Mouse (Mus musculus) hindbrain, embryonic 12.5 days (tissue): ENCODE measurements around the gene Col9a2. TPM values are rescaled to one million over a fixed set of nuclear protein-coding genes. Genes with fewer than 3 reads are reported as not detected.
"Not testable (repeated sequence)": the region's sequence is repeated elsewhere in the genome, so short reads cannot be mapped to it uniquely, and the experiment has no call there.

ENCODE experiments used
- ATAC-seq: fragments of 200-750 bp; cut with Nextera tagmentation; 2 replicates; pipeline ENCODE4 v1.8.0; 2017; ENCODE audit warnings: moderate TSS enrichment; ENCODE audit not compliant: low FRiP score
- H3K27ac ChIP-seq: fragments of 300-500 bp; sonication (generic); 2 replicates; pipeline ENCODE4 v1.5.1; 2016; ENCODE audit warnings: mild to moderate bottlenecking
- H3K27me3 ChIP-seq: fragments of 300-500 bp; sonication (generic); 2 replicates; pipeline ENCODE4 v1.6.1; 2016; ENCODE audit warnings: mild to moderate bottlenecking
- H3K36me3 ChIP-seq: fragments of 300-500 bp; sonication (generic); 2 replicates; pipeline ENCODE4 v1.6.1; 2016; ENCODE audit warnings: mild to moderate bottlenecking
- H3K4me1 ChIP-seq: fragments of 300-500 bp; sonication (generic); 2 replicates; pipeline ENCODE4 v1.6.1; 2016
- H3K4me2 ChIP-seq: fragments of 300-500 bp; sonication (generic); replicated peaks from 2 replicates; pipeline ENCODE4 v1.6.1; 2016; ENCODE audit warnings: mild to moderate bottlenecking
- H3K4me3 ChIP-seq: fragments of 300-500 bp; sonication (generic); 2 replicates; pipeline ENCODE4 v1.5.1; 2016; ENCODE audit warnings: mild to moderate bottlenecking
- H3K9ac ChIP-seq: fragments of 300-500 bp; sonication (generic); 2 replicates; pipeline ENCODE4 v1.6.1; 2016; ENCODE audit warnings: mild to moderate bottlenecking, moderate library complexity
- H3K9me3 ChIP-seq: fragments of 300-500 bp; sonication (generic); replicated peaks from 2 replicates; pipeline ENCODE4 v1.6.1; 2016; ENCODE audit warnings: mild to moderate bottlenecking
- WGBS: fragments of 180-500 bp; shearing (Covaris S2); methylation state at CpG from one replicate; pipeline ENCODE4 v1.1.7; 2016; 5-methylcytosine and 5-hydroxymethylcytosine counted together
- polyA plus RNA-seq: library from polyadenylated mRNA; unstranded; fragments of >200 nt; fragmentation: Nextera tagmentation; extraction: Ambion mirVana; gene quantifications from 2 replicates; pipeline ENCODE4 v1.2.1, GENCODE M21; 2016

Gene Col9a2
- polyA plus RNA-seq, 1 experiment from 2014 or later, result 63.0 TPM

GRCm38 (mm10) chr4:121057032-121057431 lies 17.8 kb downstream of the Col9a2 start:
- Histone ChIP-seq H3K4me1 (peaks cover 10% of the 10 kb centered on the region), H3K9ac (no peak overlapping the region), H3K27ac (no peak overlapping the region), H3K4me2 (no peak overlapping the region), H3K4me3 (no peak overlapping the region), H3K27me3 (peaks cover 18% of the 10 kb centered on the region), H3K36me3 (peaks cover 30% of the 10 kb centered on the region), H3K9me3 (no peaks in the 10 kb centered on the region)
- 83% methylated on average over 2 of the region's 2 CpGs for WGBS
- no peak for ATAC-seq

GRCm38 (mm10) chr4:121059218-121059617 lies 20.0 kb downstream of the Col9a2 start:
- peaks cover 32% of the 10 kb centered on the region for H3K36me3 ChIP-seq
- not testable (repeated sequence) for H3K4me3 ChIP-seq, H3K9ac ChIP-seq, ATAC-seq, H3K27me3 ChIP-seq, H3K27ac ChIP-seq, H3K4me1 ChIP-seq, H3K4me2 ChIP-seq, H3K9me3 ChIP-seq
- 88% methylated on average over 10 of the region's 10 CpGs for WGBS

- WGBS, result 93% methylated on average over 2 of the region's 2 CpGs
- H3K36me3 ChIP-seq, result peaks cover 49% of the 10 kb centered on the region
- H3K9me3 ChIP-seq, result no peaks in the 10 kb centered on the region
- no peaks in the 10 kb centered on the region for H3K27me3 ChIP-seq
- ATAC-seq, result no peak
- no peak overlapping the region for H3K4me3 ChIP-seq
- no peak overlapping the region for H3K9ac ChIP-seq
- no peak overlapping the region for H3K4me2 ChIP-seq
- H3K27ac ChIP-seq, result no peak overlapping the region
- H3K4me1 ChIP-seq, result no peaks in the 10 kb centered on the region
Measured at GRCm38 (mm10) chr4:121065336-121065735, 26.2 kb downstream of the Col9a2 start.

- Histone ChIP-seq H3K4me2 (no peak overlapping the region), H3K4me3 (no peak overlapping the region), H3K9me3 (no peaks in the 10 kb centered on the region), H3K27ac (no peak overlapping the region), H3K4me1 (no peaks in the 10 kb centered on the region), H3K36me3 (peaks cover 53% of the 10 kb centered on the region), H3K27me3 (no peaks in the 10 kb centered on the region), H3K9ac (no peak overlapping the region)
- ATAC-seq, result no peak
- 88% methylated on average over 4 of the region's 4 CpGs for whole genome bisulfite sequencing
Measured at GRCm38 (mm10) chr4:121074250-121074649, 35.1 kb downstream of the Col9a2 start.

- 67% methylated on average over 3 of the region's 3 CpGs for WGBS
- peaks cover 70% of the 10 kb centered on the region for H3K36me3 ChIP-seq
- H3K4me3 ChIP-seq, result no peak overlapping the region
- no peaks in the 10 kb centered on the region for H3K9me3 ChIP-seq
- no peak overlapping the region for H3K9ac ChIP-seq
- H3K4me2 ChIP-seq, result no peak overlapping the region
- no peaks in the 10 kb centered on the region for H3K27me3 ChIP-seq
- no peak for ATAC-seq
- no peak overlapping the region for H3K27ac ChIP-seq
- no peaks in the 10 kb centered on the region for H3K4me1 ChIP-seq
Measured at GRCm38 (mm10) chr4:121077915-121078646, 38.9 kb downstream of the Col9a2 start.

- no peaks in the 10 kb centered on the region for H3K27me3 ChIP-seq
- H3K4me1 ChIP-seq, result no peaks in the 10 kb centered on the region
- ATAC-seq, result no peak
- H3K36me3 ChIP-seq, result peaks cover 79% of the 10 kb centered on the region
- H3K27ac ChIP-seq, result no peak overlapping the region
- no peak overlapping the region for H3K4me3 ChIP-seq
- no peaks in the 10 kb centered on the region for H3K9me3 ChIP-seq
- H3K4me2 ChIP-seq, result no peak overlapping the region
- WGBS, result 93% methylated on average over 1 of the region's 1 CpGs
- no peak overlapping the region for H3K9ac ChIP-seq
Measured at GRCm38 (mm10) chr4:121080395-121080794, 41.2 kb downstream of the Col9a2 start.

- peaks cover 74% of the 10 kb centered on the region for H3K36me3 ChIP-seq
- no peak overlapping the region for H3K4me3 ChIP-seq
- no peaks in the 10 kb centered on the region for H3K27me3 ChIP-seq
- no peaks in the 10 kb centered on the region for H3K9me3 ChIP-seq
- H3K27ac ChIP-seq, result no peak overlapping the region
- H3K9ac ChIP-seq, result no peak overlapping the region
- ATAC-seq, result no peak
- no peak overlapping the region for H3K4me2 ChIP-seq
- H3K4me1 ChIP-seq, result no peaks in the 10 kb centered on the region
Measured at GRCm38 (mm10) chr4:121084506-121084905, 45.3 kb downstream of the Col9a2 start.

GRCm38 (mm10) chr4:121088696-121089095 lies 49.5 kb downstream of the Col9a2 start:
- no peak overlapping the region for H3K4me2 ChIP-seq
- H3K9ac ChIP-seq, result no peak overlapping the region
- H3K27me3 ChIP-seq, result no peaks in the 10 kb centered on the region
- no peak for ATAC-seq
- H3K27ac ChIP-seq, result no peak overlapping the region
- peaks cover 69% of the 10 kb centered on the region for H3K36me3 ChIP-seq
- no peak overlapping the region for H3K4me3 ChIP-seq
- WGBS, result 94% methylated on average over 2 of the region's 2 CpGs
- H3K9me3 ChIP-seq, result no peaks in the 10 kb centered on the region
- H3K4me1 ChIP-seq, result no peaks in the 10 kb centered on the region

GRCm38 (mm10) chr4:121090211-121090610 lies 51.0 kb downstream of the Col9a2 start:
- Histone ChIP-seq H3K4me1 (no peaks in the 10 kb centered on the region), H3K27ac (no peak overlapping the region), H3K9me3 (no peaks in the 10 kb centered on the region), H3K27me3 (no peaks in the 10 kb centered on the region), H3K36me3 (peaks cover 69% of the 10 kb centered on the region), H3K4me2 (no peak overlapping the region), H3K9ac (no peak overlapping the region), H3K4me3 (no peak overlapping the region)
- ATAC-seq, result no peak
- 90% methylated on average over 4 of the region's 4 CpGs for WGBS

GRCm38 (mm10) chr4:121097650-121098378 lies 58.6 kb downstream of the Col9a2 start, which contains the start of gene Zmpste24:
TSS of gene Zmpste24 (minus strand) at chr4:121098241.
- peak within 1 kb of the TSS; percentile 66 for H3K4me3 ChIP-seq
- WGBS, result under 1% methylated on average over 39 of the region's 39 CpGs
- no peaks in the 10 kb centered on the region for H3K9me3 ChIP-seq
- no peak within 1 kb of the TSS for H3K27ac ChIP-seq
- no peaks in the 10 kb centered on the region for H3K27me3 ChIP-seq
- ATAC-seq, result peak; percentile 92
- H3K9ac ChIP-seq, result peak within 1 kb of the TSS; percentile 76
- peaks cover 8% of the 10 kb centered on the region for H3K4me1 ChIP-seq
- H3K4me2 ChIP-seq, result peak within 1 kb of the TSS; percentile 72
- peaks cover 26% of the 10 kb centered on the region for H3K36me3 ChIP-seq

GRCm38 (mm10) chr4:121103304-121103703 lies 64.1 kb downstream of the Col9a2 start:
- Histone ChIP-seq H3K27me3 (no peaks in the 10 kb centered on the region), H3K36me3 (no peaks in the 10 kb centered on the region), H3K9ac (no peak overlapping the region), H3K4me1 (no peaks in the 10 kb centered on the region), H3K9me3 (no peaks in the 10 kb centered on the region), H3K27ac (no peak overlapping the region), H3K4me3 (no peak overlapping the region), H3K4me2 (no peak overlapping the region)
- 82% methylated on average over 4 of the region's 4 CpGs for WGBS
- ATAC-seq, result no peak
